Mouse (Mus musculus): ENCODE measurements at regions not wholly inside any gene's neighbourhood (a gene's known extent, or its start where the extent isn't known, plus 50 kb on each side); places are given as distances from the start of the nearest gene placed in this dataset.

DNA sequence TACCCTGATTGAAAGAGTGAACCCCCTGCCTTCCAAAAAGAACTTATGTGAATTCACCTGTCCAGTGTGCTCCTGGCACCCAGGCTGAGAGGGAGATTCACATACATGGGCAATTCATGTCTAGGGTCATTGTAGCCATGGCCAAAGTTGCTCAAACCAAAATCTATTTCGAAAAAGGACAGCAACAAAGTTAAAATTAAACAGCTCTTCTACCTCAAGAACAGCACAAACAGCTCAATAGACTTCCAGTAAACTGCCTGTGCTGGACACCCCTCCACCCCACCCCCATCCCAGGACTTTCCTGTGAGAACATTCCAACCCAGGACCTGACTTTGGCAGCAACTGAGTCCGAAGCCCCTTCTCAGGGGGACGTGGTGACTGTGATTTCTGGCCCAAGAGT is 218.3 kb upstream of the Tmem72 start:
- TF ChIP-seq POLR2A (IDR thresholded peaks at IDR 0.05; ENCODE audit: insufficient read depth, low read depth, low read length) (no peak), CTCF (IDR thresholded peaks at IDR 0.05; ENCODE audit: insufficient read depth, low read depth, low read length) (no peak)

All from olfactory bulb, adult 2 months (tissue).